Mouse (Mus musculus) heart, adult 2 months (tissue): Measurements from ENCODE around the gene 4930449I24Rik. TPM values are rescaled to one million over a fixed set of nuclear protein-coding genes. Genes with fewer than 3 reads are reported as not detected.

Experiments used
- polyA plus RNA-seq: library from polyadenylated mRNA; depleted of rRNA; stranded (reverse); fragments of >200 nt; gene quantifications from 2 replicates; pipeline ENCODE4 v1.2.3, GENCODE M21; 2012; rRNA removed
- total RNA-seq, 2 experiments: library from RNA; stranded (reverse); gene quantifications; 2 replicates each; pipeline ENCODE4 v1.2.3; 2021

The 4930449I24Rik gene
- total and polyA plus RNA-seq, 3 experiments = not detected

Other genes with a start within 250 kb of the 4930449I24Rik start
- under 1 TPM; 0.31 to 0.34 TPM for gene Wasf3, start 117.4 kb upstream of the 4930449I24Rik start, total RNA-seq
- gene Wasf3, start 117.4 kb upstream of the 4930449I24Rik start, polyA plus RNA-seq = 0.74 and 0.79 TPM in 2 replicates
- not detected for gene Gm6408, start 20.4 kb upstream of the 4930449I24Rik start, total RNA-seq
- gene Gm6408, start 20.4 kb upstream of the 4930449I24Rik start, polyA plus RNA-seq = not detected in 2 replicates
- gene Gm6370, start 11.0 kb upstream of the 4930449I24Rik start, total RNA-seq = not detected
- gene Gm6370, start 11.0 kb upstream of the 4930449I24Rik start, polyA plus RNA-seq = not detected in 2 replicates
- not detected for gene Gm3402, start 11.7 kb downstream of the 4930449I24Rik start, total RNA-seq
- gene Gm3402, start 11.7 kb downstream of the 4930449I24Rik start, polyA plus RNA-seq = not detected in 2 replicates
- gene Gm3404, start 23.4 kb downstream of the 4930449I24Rik start, total RNA-seq = not detected
- gene Gm3404, start 23.4 kb downstream of the 4930449I24Rik start, polyA plus RNA-seq = not detected in 2 replicates
- gene Gm3409, start 35.2 kb downstream of the 4930449I24Rik start, total RNA-seq = not detected
- not detected in 2 replicates for gene Gm3409, start 35.2 kb downstream of the 4930449I24Rik start, polyA plus RNA-seq
- not detected for gene Gm3415, start 53.7 kb downstream of the 4930449I24Rik start, total RNA-seq
- gene Gm3415, start 53.7 kb downstream of the 4930449I24Rik start, polyA plus RNA-seq = not detected in 2 replicates
- gene Gpr12, start 82.8 kb downstream of the 4930449I24Rik start, total RNA-seq = not detected
- gene Gpr12, start 82.8 kb downstream of the 4930449I24Rik start, polyA plus RNA-seq = 0.27 TPM in 1 of 2 replicates, not detected in the other